Mouse (Mus musculus) heart, postnatal 36 days (tissue): Measurements from ENCODE around the gene Cavin4. TPM values are rescaled to one million over a fixed set of nuclear protein-coding genes. Genes with fewer than 3 reads are reported as not detected.
A peak's percentile ranks its signal among the peaks of the same experiment; 100 is the strongest.

Experiments used
- DNase-seq, 2 experiments: peaks; one replicate each; pipeline ENCODE4 v3.0.0; 2021 to 2022
- intact Hi-C: fragments of 180-260 bp; cut with DNase I; formaldehyde crosslinking; loops from one replicate; pipeline ENCODE4 v1.15.1; 2025
- total RNA-seq, 2 experiments: library from RNA; stranded (reverse); gene quantifications; 2 replicates each; pipeline ENCODE4 v1.2.3; 2021

Gene Cavin4
- total RNA-seq, result 100 to 1,000 TPM; 106 to 112 TPM

GRCm38 (mm10) chr4:48663271-48663670 lies at the start of gene Cavin4:
Gene Cavin4, plus strand, starts transcription at chr4:48663514.
- intact Hi-C loops, result loop anchor here (5.0 kb wide), 1 partner anchor 76 kb away; the partner anchor contains the start of gene Tmeff1

DNA sequence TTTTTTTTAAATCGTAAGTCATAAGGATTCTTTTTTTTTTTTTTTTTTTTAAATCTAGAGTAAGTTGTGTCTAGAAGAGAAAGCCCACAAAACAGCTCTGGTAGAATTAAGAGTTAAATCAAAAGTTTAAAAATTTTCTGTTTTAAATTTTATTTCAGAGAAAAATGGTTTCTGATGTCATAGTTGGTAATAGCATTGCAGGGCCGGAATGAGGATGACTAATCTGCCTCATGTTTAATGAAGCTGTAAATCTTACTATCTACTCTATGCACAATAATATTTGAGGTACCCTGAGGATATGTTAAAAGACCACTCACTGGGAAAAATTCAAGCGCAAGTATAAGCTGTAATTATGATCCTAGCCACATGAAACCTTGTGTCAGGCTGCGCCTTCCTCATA lies 47.8 kb upstream of the Cavin4 start:
- intact Hi-C loops, result no loop called here
- no peak for DNase-seq

More at GRCm38 (mm10) chr4:48663271-48663670, at the start of gene Cavin4:
- DNase-seq, result peak; percentile 33 to 53

GRCm38 (mm10) chr4:48617201-48617600 lies 46.1 kb upstream of the Cavin4 start:
- no peak for DNase-seq
- intact Hi-C loops, result no loop called here

- intact Hi-C loops, result no loop called here
Observed at GRCm38 (mm10) chr4:48620121-48620520, 43.2 kb upstream of the Cavin4 start.

DNA sequence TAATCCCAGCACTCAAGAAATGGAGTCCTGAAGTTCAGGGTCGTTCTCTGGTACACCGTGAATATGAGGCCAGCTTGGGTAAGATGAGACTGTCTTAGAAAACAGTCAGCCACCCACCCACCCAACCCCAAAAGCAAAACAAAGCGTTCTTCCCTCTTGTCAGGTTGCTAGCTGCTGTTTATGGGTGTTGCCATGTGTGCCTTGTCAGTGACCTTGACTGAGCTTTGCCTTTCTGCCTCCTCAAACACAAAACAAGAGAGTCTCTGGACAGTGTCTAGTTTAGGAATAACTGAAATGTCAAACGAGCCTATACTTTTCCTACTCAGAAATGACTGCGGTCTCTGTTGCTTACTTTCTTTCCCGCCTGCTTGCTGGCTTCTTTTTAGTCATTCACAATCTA lies 41.1 kb upstream of the Cavin4 start:
- intact Hi-C loops, result no loop called here
- DNase-seq, result no peak

More at GRCm38 (mm10) chr4:48620121-48620520, 43.2 kb upstream of the Cavin4 start:
- DNase-seq, result no peak

- intact Hi-C loops, result no loop called here
- no peak for DNase-seq
Observed at GRCm38 (mm10) chr4:48622946-48623345, 40.4 kb upstream of the Cavin4 start.

- DNase-seq, result no peak
- intact Hi-C loops, result no loop called here
Observed at GRCm38 (mm10) chr4:48624961-48625360, 38.4 kb upstream of the Cavin4 start.

DNA sequence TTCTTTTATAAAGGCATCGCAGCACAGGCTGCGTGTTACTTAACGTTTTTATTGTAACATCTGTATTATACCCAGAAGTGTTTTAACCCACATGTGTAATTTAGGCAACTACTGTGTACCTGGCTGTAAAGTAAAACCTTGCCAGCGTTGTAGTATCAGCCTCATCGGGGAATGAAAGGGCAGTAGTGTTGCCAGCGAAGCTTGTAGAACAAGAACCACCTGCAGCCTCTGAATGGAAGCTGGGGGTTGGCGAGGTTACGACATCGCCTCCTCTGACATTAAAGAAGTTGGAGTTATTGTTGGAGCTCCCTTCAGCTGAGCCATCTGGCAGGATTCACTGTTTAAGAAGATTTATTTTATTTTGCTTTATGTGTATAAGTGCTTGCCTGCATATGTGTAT lies 37.5 kb upstream of the Cavin4 start:
- DNase-seq, result no peak
- intact Hi-C loops, result no loop called here

GRCm38 (mm10) chr4:48629445-48629844 lies 33.9 kb upstream of the Cavin4 start:
- intact Hi-C loops, result no loop called here
- DNase-seq, result no peak

GRCm38 (mm10) chr4:48633529-48633928 lies 29.8 kb upstream of the Cavin4 start:
- no peak for DNase-seq
- intact Hi-C loops, result no loop called here

- intact Hi-C loops, result no loop called here
- peak in 1 of 2 experiments; percentile 21 for DNase-seq
Observed at GRCm38 (mm10) chr4:48634058-48634457, 29.3 kb upstream of the Cavin4 start.

- DNase-seq, result no peak
- intact Hi-C loops, result no loop called here
Observed at GRCm38 (mm10) chr4:48636831-48637230, 26.5 kb upstream of the Cavin4 start.

DNA sequence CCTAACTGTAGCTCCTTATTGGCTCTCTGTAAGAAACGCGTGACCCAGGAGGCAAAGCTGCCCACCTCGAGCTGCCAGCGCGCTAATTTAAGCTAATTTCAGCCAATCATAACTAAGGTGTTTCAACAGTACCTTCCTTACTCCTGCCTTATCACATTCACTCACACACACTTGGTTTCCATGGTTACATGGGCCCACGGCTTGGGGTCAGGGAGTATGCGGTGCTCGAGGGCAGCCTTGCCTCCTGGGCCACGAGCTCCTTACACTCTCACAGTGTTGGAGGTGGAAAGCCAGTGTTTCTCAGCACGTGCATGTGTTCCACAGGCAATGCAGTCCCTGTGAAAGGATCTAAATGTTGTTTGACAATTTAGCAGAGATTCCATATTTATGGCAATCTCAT lies 25.2 kb upstream of the Cavin4 start:
- no peak for DNase-seq
- intact Hi-C loops, result no loop called here

DNA sequence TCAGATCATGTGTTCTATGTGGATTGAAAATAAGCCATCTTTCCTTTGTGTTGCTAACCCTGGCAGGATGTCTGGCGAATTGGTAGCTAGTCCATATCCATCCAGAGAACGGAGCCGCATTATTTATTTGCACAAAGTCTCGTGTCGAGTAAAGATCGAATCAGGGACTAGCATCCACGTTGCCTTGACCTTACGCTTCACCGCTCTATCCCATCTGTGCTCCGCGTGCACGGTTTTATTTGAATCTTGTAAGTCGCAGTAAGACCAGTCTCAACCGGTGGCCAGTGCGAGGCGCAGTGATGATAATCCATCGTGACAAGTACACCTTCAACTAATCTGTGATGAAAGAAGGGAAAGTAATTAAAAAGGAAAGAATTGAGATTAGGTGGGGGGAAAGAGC lies 23.8 kb upstream of the Cavin4 start:
- DNase-seq, result no peak
- intact Hi-C loops, result no loop called here

DNA sequence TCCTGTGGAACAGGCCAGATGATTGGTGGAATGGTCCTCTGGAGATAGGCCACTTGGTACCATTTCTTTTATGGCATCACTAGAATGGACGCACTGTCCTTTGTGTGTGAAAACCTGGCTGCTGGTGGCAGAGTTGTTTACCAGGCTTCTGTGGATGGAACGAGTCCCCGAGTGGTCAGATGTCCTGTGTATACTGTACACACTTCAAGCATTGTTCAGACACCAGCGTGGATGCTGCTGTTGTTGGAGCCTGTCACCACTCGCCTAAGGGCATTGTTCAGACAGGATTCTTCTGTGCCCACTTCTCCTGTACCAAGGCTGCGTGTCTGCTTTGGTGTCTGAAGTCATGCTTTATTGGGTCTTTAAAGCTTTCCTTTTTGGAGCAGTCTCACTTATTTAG lies 19.5 kb upstream of the Cavin4 start:
- intact Hi-C loops, result no loop called here
- DNase-seq, result no peak

GRCm38 (mm10) chr4:48646143-48646542 lies 17.2 kb upstream of the Cavin4 start:
- no peak for DNase-seq
- intact Hi-C loops, result no loop called here

DNA sequence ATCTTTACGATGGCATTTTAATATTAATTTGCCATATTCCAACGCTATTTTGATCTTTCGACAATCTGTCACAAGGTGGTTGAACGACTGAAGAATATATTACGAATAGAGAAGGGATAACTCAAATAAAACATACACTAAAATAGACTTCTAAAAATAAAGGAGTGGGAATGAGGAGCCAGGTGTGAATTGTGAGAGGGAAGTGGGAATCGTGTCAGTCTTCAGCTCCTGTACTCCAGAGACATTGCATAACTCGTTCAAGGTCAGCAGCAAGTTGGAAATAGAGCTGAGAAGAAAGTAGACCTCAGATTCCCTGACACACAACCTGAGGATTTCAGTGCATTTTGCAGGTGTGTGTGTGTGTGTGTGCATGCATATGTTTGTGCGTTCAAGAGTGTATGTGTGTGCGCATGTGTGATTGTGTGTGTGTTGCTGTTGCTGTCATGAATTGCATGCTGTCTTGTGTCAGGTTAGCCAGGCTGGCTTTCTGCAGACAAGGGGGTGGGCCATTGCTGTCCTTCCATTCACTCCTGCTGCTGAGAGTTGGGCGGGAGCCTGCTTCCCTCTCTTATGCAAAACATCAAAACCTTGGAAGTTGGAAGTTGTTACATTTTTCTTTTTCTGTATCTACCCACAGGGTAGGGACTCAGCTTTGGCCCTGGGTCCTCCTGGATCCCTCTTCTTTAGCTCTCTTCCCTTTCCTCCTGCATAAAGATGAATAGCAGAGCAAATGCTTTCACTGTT lies 12.5 kb upstream of the Cavin4 start:
- intact Hi-C loops, result no loop called here
- no peak for DNase-seq

DNA sequence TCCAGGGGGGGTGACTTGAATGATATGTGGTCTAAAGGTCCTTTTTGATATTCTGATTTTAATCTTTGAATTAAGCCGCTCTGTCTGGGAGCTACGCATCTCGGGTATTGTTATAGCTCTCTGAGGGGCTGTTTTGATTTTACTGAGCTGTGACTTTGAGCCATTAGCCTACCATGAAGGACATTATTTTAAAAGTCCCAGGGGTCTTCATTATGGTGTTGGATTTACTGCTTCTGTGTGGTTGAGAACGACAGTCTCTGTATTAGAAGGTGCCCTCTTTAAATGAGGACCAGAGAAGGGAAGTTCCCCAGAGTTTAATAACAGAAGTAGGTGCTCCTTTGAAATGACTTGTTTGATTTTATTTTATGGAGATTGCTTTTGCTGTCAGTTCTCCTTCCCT lies 9.2 kb upstream of the Cavin4 start:
- no peak for DNase-seq
- intact Hi-C loops, result no loop called here

- intact Hi-C loops, result no loop called here
- no peak for DNase-seq
Observed at GRCm38 (mm10) chr4:48656530-48656929, 6.8 kb upstream of the Cavin4 start.

- intact Hi-C loops, result loop anchor here (5.0 kb wide), 1 partner anchor 73 kb away; the partner anchor contains the start of gene Tmeff1
- DNase-seq, result no peak
Observed at GRCm38 (mm10) chr4:48660144-48660543, 3.2 kb upstream of the Cavin4 start.

- intact Hi-C loops, result loop anchor here (5.0 kb wide), 1 partner anchor 74 kb away; the partner anchor contains the start of gene Tmeff1
- DNase-seq, result no peak
Observed at GRCm38 (mm10) chr4:48660619-48661575, 2.4 kb upstream of the Cavin4 start.
